Mouse (Mus musculus): ENCODE results near the gene Zfp52.

DNA sequence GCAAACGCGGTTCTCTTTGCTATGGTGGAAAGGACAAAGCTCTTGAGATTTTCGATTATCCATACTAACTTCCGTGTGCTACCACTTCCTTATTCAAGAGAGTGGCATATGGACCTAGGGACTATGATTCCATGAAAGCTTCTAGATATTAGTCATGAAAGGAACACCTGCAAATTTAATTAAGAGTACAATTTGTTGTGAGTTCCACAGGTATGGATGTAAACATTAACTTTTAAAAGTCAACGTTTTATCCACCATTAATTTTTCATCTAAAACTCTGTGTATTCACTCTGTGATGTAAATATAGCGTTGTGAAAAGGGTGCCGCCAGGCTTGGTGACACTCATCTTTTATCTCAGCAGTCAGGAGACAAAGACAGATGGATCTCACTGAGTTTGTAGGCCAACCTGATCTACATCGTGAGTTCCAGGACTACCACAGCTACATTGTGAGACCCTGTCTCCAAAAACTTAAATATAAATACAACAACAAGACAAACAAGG is 45.8 kb upstream of the Zfp52 start:
- no peak for TF ChIP-seq CTCF (IDR thresholded peaks at IDR 0.05; ENCODE audit: borderline replicate concordance, insufficient read depth, low read depth, low read length)
- TF ChIP-seq POLR2A (IDR thresholded peaks at IDR 0.05; ENCODE audit: borderline replicate concordance, insufficient read depth, low read length): no peak
